Mouse (Mus musculus): ENCODE results near the gene Wdr31.

DNA sequence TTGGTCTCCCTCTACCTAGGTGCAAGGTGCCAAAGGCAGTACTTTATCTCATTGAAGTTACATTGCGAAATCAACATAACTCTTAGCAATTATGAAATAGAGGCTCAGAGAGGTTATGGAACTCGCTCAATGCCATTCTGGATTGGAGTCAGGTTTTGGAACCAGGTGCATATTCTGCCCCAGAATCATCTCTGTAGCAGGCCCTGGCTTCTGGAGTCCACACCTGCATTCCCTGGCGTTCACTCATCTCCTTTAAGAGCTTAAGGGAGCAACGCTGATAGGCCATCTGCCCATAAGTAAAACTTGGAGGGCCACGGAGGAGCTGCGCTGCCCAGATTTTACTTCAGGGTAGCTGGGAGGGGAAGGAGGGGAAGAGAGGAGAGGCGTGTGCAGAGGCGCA is 46.4 kb upstream of the Wdr31 start:
- TF ChIP-seq POLR2A (IDR thresholded peaks at IDR 0.05; ENCODE audit: low read depth, low read length) (no peak), CTCF (IDR thresholded peaks at IDR 0.05; ENCODE audit: extremely low read depth, insufficient read depth, insufficient read length, insufficient replicate concordance) (no peak)

Data from spleen, adult 2 months (tissue).